Mouse (Mus musculus): ENCODE measurements at regions not wholly inside any gene's neighbourhood (a gene's known extent, or its start where the extent isn't known, plus 50 kb on each side); places are given as distances from the start of the nearest gene placed in this dataset.

DNA sequence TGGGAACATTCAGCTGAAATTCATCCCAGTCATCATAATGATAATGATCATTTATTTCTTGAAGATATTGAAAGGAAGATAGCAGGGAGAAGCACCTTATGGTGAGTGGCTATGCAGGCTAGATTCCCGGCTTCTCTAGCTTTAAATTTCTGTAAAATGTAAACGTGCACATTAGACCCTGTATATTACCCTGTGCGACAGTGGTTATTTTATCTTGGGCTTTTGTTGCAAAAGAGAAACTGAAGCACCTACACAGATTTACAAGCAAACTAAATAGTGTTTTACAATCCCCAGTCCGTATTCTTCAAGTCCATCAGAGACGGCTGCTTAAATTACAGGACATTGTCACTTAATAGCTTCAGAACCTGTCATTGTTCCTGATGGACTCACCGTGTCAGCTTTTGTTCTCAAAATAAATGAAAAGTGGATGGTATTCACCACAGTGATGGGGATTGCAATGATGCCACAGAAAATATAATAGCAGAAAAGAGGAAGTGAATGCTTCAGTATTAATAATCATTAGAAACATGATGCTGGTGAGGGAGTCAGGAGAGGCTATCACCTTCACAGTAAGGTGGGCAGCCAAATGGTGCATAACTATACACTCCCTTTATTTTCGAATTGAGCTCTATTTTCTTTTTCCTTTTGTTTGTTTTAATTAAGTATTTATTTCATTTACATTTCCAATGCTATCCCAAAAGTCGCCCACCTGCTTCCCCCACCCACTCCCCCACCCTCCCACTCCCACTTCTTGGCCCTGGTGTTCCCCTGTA is 141.0 kb downstream of the AI429214 start:
- no peaks in the 10 kb centered on the region for H3K27me3 ChIP-seq (ENCODE audit: control insufficient read depth, insufficient read depth, low read length)
- no peak overlapping the region for H3K27ac ChIP-seq (ENCODE audit: insufficient read depth, low read depth, low read length)
- TF ChIP-seq CTCF (IDR thresholded peaks at IDR 0.05; ENCODE audit: extremely low read depth, insufficient read length, insufficient replicate concordance, low read depth, low read length) (no peak), POLR2A (IDR thresholded peaks at IDR 0.05; ENCODE audit: low read depth, low read length) (no peak)
- H3K4me3 ChIP-seq (ENCODE audit: low read depth, low read length): no peak overlapping the region
- H3K36me3 ChIP-seq (ENCODE audit: control insufficient read depth, insufficient read depth, low read length): no peaks in the 10 kb centered on the region
- H3K4me1 ChIP-seq (ENCODE audit: control insufficient read depth, insufficient read depth, insufficient read length, low read length): no peaks in the 10 kb centered on the region
- WGBS: 67% methylated on average over 8 of the region's 8 CpGs

GRCm38 (mm10) chr8:37150286-37150685 is 156.9 kb downstream of the AI429214 start:
- H3K4me1 ChIP-seq (ENCODE audit: control insufficient read depth, insufficient read depth, insufficient read length, low read length): no peaks in the 10 kb centered on the region
- H3K27ac ChIP-seq (ENCODE audit: insufficient read depth, low read depth, low read length): no peak overlapping the region
- H3K4me3 ChIP-seq (ENCODE audit: low read depth, low read length): no peak overlapping the region
- WGBS: 71% methylated on average over 1 of the region's 1 CpGs
- no peaks in the 10 kb centered on the region for H3K36me3 ChIP-seq (ENCODE audit: control insufficient read depth, insufficient read depth, low read length)
- no peaks in the 10 kb centered on the region for H3K27me3 ChIP-seq (ENCODE audit: control insufficient read depth, insufficient read depth, low read length)
- no peak for TF ChIP-seq CTCF (IDR thresholded peaks at IDR 0.05; ENCODE audit: extremely low read depth, insufficient read length, insufficient replicate concordance, low read depth, low read length)
- TF ChIP-seq POLR2A (IDR thresholded peaks at IDR 0.05; ENCODE audit: low read depth, low read length): no peak

DNA sequence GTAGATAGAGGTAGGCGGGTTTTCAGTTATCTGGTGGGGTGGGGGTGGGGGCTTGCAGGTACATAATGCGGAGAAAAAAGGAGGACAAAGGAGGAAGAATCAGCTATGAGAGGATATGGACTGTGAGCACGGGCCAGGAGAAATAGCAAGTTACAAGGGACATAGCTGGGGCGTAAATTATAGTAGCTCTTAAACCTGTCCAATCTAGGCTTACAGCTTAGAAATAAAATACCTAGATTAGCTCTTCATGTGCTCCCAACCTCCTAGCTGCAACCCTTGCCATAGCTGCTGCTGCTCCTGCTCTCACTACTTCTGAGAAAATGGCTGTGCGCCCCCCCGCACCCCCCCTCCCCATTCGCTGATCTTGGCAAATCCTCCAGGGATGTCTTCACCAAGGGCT is 161.0 kb downstream of the AI429214 start:
- Histone ChIP-seq H3K4me1 (ENCODE audit: control insufficient read depth, insufficient read depth, insufficient read length, low read length) (no peaks in the 10 kb centered on the region), H3K27ac (ENCODE audit: insufficient read depth, low read depth, low read length) (no peak overlapping the region), H3K36me3 (ENCODE audit: control insufficient read depth, insufficient read depth, low read length) (no peaks in the 10 kb centered on the region), H3K27me3 (ENCODE audit: control insufficient read depth, insufficient read depth, low read length) (no peaks in the 10 kb centered on the region), H3K4me3 (ENCODE audit: low read depth, low read length) (no peak overlapping the region)
- 82% methylated on average over 7 of the region's 7 CpGs for WGBS
- no peak for TF ChIP-seq CTCF (IDR thresholded peaks at IDR 0.05; ENCODE audit: extremely low read depth, insufficient read length, insufficient replicate concordance, low read depth, low read length)
- TF ChIP-seq POLR2A (IDR thresholded peaks at IDR 0.05; ENCODE audit: low read depth, low read length): no peak

DNA sequence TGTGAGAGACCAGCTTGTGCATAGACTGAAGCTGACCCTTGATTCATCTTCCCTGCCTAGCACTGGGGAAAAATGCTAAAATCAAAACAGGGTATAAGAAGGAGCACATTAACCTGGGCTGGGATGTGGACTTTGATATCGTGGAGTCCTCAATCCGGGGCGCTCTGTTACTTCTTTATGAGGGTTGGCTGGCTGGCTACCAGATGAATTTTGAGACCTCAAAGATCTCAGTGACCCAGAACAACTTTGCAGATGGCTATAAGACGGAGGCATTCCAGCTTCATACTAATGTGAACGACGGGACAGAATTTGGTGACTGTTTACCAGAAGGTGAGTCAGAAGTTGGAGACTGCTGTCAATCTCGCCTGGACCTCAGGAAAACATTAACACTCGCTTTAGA is 161.5 kb downstream of the AI429214 start:
- Histone ChIP-seq H3K27me3 (ENCODE audit: control insufficient read depth, insufficient read depth, low read length) (no peaks in the 10 kb centered on the region), H3K36me3 (ENCODE audit: control insufficient read depth, insufficient read depth, low read length) (no peaks in the 10 kb centered on the region), H3K4me3 (ENCODE audit: low read depth, low read length) (no peak overlapping the region), H3K4me1 (ENCODE audit: control insufficient read depth, insufficient read depth, insufficient read length, low read length) (no peaks in the 10 kb centered on the region), H3K27ac (ENCODE audit: insufficient read depth, low read depth, low read length) (no peak overlapping the region)
- TF ChIP-seq POLR2A (IDR thresholded peaks at IDR 0.05; ENCODE audit: low read depth, low read length) (no peak), CTCF (IDR thresholded peaks at IDR 0.05; ENCODE audit: extremely low read depth, insufficient read length, insufficient replicate concordance, low read depth, low read length) (no peak)
- WGBS: 84% methylated on average over 8 of the region's 8 CpGs

GRCm38 (mm10) chr8:37159481-37159880 is 166.1 kb downstream of the AI429214 start:
- 9% methylated on average over 9 of the region's 9 CpGs for WGBS

DNA sequence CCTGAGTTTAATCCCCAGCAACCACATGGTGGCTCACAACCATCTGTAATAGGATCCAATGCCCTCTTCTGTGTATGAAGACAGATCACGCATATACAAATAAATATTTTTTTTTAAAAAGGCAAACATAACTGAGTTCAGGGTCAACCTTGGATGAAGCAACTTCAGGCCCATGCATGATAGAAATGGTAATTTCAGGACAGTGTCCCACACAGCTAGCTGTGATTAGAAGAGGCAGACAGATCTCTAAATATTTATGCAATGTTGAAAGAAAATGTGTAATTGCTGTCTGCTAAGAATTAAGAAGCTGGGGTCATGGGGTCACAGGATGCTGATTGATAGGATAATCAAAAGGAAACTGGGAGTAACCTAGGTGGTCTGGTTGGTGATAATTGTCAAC is 203.5 kb downstream of the AI429214 start:
- no peaks in the 10 kb centered on the region for H3K27me3 ChIP-seq (ENCODE audit: control insufficient read depth, insufficient read depth, low read length)
- H3K4me1 ChIP-seq (ENCODE audit: control insufficient read depth, insufficient read depth, insufficient read length, low read length): no peaks in the 10 kb centered on the region
- H3K27ac ChIP-seq (ENCODE audit: insufficient read depth, low read depth, low read length): no peak overlapping the region
- WGBS: 82% methylated on average over 1 of the region's 1 CpGs
- TF ChIP-seq CTCF (IDR thresholded peaks at IDR 0.05; ENCODE audit: extremely low read depth, insufficient read length, insufficient replicate concordance, low read depth, low read length): no peak
- no peak for TF ChIP-seq POLR2A (IDR thresholded peaks at IDR 0.05; ENCODE audit: low read depth, low read length)
- H3K4me3 ChIP-seq (ENCODE audit: low read depth, low read length): no peak overlapping the region
- no peaks in the 10 kb centered on the region for H3K36me3 ChIP-seq (ENCODE audit: control insufficient read depth, insufficient read depth, low read length)

More at GRCm38 (mm10) chr8:37159481-37159880, 166.1 kb downstream of the AI429214 start:
- H3K27ac ChIP-seq (ENCODE audit: insufficient read depth, low read depth, low read length): no peak overlapping the region
- H3K36me3 ChIP-seq (ENCODE audit: control insufficient read depth, insufficient read depth, low read length): no peaks in the 10 kb centered on the region
- TF ChIP-seq POLR2A (IDR thresholded peaks at IDR 0.05; ENCODE audit: low read depth, low read length): no peak
- peak; percentile 56; the same call in 1 of the 2 replicates for TF ChIP-seq CTCF (IDR thresholded peaks at IDR 0.05; ENCODE audit: extremely low read depth, insufficient read length, insufficient replicate concordance, low read depth, low read length)
- H3K4me1 ChIP-seq (ENCODE audit: control insufficient read depth, insufficient read depth, insufficient read length, low read length): no peaks in the 10 kb centered on the region
- no peaks in the 10 kb centered on the region for H3K27me3 ChIP-seq (ENCODE audit: control insufficient read depth, insufficient read depth, low read length)
- H3K4me3 ChIP-seq (ENCODE audit: low read depth, low read length): no peak overlapping the region

- 76% methylated on average over 4 of the region's 4 CpGs for WGBS
- no peak overlapping the region for H3K27ac ChIP-seq (ENCODE audit: insufficient read depth, low read depth, low read length)
- H3K4me3 ChIP-seq (ENCODE audit: low read depth, low read length): no peak overlapping the region
- TF ChIP-seq CTCF (IDR thresholded peaks at IDR 0.05; ENCODE audit: extremely low read depth, insufficient read length, insufficient replicate concordance, low read depth, low read length): no peak
- TF ChIP-seq POLR2A (IDR thresholded peaks at IDR 0.05; ENCODE audit: low read depth, low read length): no peak
- no peaks in the 10 kb centered on the region for H3K36me3 ChIP-seq (ENCODE audit: control insufficient read depth, insufficient read depth, low read length)
- H3K27me3 ChIP-seq (ENCODE audit: control insufficient read depth, insufficient read depth, low read length): no peaks in the 10 kb centered on the region
- no peaks in the 10 kb centered on the region for H3K4me1 ChIP-seq (ENCODE audit: control insufficient read depth, insufficient read depth, insufficient read length, low read length)
These were observed 222.5 kb downstream of the AI429214 start for GRCm38 (mm10) chr8:37215894-37216293.

All from small intestine, adult 2 months (tissue).